Mouse (Mus musculus): ENCODE results near the gene Vps37b. TPM values are rescaled to one million over a fixed set of nuclear protein-coding genes. Genes with fewer than 3 reads are reported as not detected.

Gene Vps37b
- polyA plus RNA-seq, 1 experiment = 40.7 TPM

DNA sequence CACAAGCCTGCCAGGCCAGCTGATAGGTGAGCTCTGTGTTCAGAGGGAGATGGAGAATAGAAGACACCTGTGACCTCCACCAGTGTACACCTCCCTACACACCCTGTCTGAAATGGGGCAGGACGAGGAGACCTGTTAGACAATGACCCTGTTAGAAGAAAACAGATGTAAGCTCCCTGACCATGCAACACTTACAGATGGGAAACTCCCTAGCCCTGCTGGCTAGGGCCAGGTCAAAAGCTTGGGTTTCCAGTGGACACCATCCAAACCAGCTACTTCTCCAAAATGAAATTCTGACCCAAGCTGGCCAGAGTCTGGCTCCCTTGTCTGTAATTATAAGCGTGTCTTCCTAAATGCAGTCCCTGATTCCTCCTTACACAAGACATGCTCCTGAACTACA, 16.3 kb downstream of the Vps37b start:
- H3K27me3 ChIP-seq (ENCODE audit: control insufficient read depth, insufficient read depth, insufficient read length) = no peaks in the 10 kb centered on the region
- peaks cover 100% of the 10 kb centered on the region for H3K79me2 ChIP-seq (ENCODE audit: control insufficient read depth, insufficient read depth)
- H3K4me3 ChIP-seq (ENCODE audit: insufficient read depth, poor library complexity, severe bottlenecking) = no peak overlapping the region
- H3K79me3 ChIP-seq (ENCODE audit: low read depth) = peaks cover 95% of the 10 kb centered on the region
- TF ChIP-seq FOSL1 (IDR thresholded peaks at IDR 0.05; ENCODE audit: insufficient read depth, low read length, poor library complexity, severe bottlenecking) (no peak), CEBPB (IDR thresholded peaks at IDR 0.05; ENCODE audit: low read depth) (no peak), MYOG (IDR thresholded peaks at IDR 0.05; ENCODE audit: control insufficient read depth, extremely low read depth, insufficient read length) (no peak), USF1 (IDR thresholded peaks at IDR 0.05; ENCODE audit: low read depth) (no peak), MYOD1 (IDR thresholded peaks at IDR 0.05; ENCODE audit: control insufficient read depth, insufficient read length, low read depth) (no peak), CTCF (IDR thresholded peaks at IDR 0.05; ENCODE audit: control insufficient read depth, insufficient read depth, insufficient read length) (no peak), MAX (IDR thresholded peaks at IDR 0.05) (no peak)
- peaks cover 20% of the 10 kb centered on the region for H3K36me3 ChIP-seq (ENCODE audit: control insufficient read depth, insufficient read depth)
- no peak overlapping the region for H3ac ChIP-seq (ENCODE audit: control insufficient read depth, insufficient read length, low read depth)

- TF ChIP-seq MAX (IDR thresholded peaks at IDR 0.05) (no peak), MYOD1 (IDR thresholded peaks at IDR 0.05; ENCODE audit: control insufficient read depth, insufficient read length, low read depth) (no peak), USF1 (IDR thresholded peaks at IDR 0.05; ENCODE audit: low read depth) (no peak), MYOG (IDR thresholded peaks at IDR 0.05; ENCODE audit: control insufficient read depth, extremely low read depth, insufficient read length) (no peak), CEBPB (IDR thresholded peaks at IDR 0.05; ENCODE audit: low read depth) (no peak), FOSL1 (IDR thresholded peaks at IDR 0.05; ENCODE audit: insufficient read depth, low read length, poor library complexity, severe bottlenecking) (no peak), CTCF (IDR thresholded peaks at IDR 0.05; ENCODE audit: control insufficient read depth, insufficient read depth, insufficient read length) (no peak)
Measured at GRCm38 (mm10) chr5:124014791-124015251, 17.2 kb downstream of the Vps37b start.

GRCm38 (mm10) chr5:124014180-124014579, 17.9 kb downstream of the Vps37b start:
- H3ac ChIP-seq (ENCODE audit: control insufficient read depth, insufficient read length, low read depth) = no peak overlapping the region
- no peak for TF ChIP-seq USF1 (IDR thresholded peaks at IDR 0.05; ENCODE audit: low read depth)
- TF ChIP-seq MYOD1 (IDR thresholded peaks at IDR 0.05; ENCODE audit: control insufficient read depth, insufficient read length, low read depth) = no peak
- no peak for TF ChIP-seq CEBPB (IDR thresholded peaks at IDR 0.05; ENCODE audit: low read depth)
- TF ChIP-seq MAX (IDR thresholded peaks at IDR 0.05) = no peak
- no peak for TF ChIP-seq FOSL1 (IDR thresholded peaks at IDR 0.05; ENCODE audit: insufficient read depth, low read length, poor library complexity, severe bottlenecking)
- no peak for TF ChIP-seq CTCF (IDR thresholded peaks at IDR 0.05; ENCODE audit: control insufficient read depth, insufficient read depth, insufficient read length)
- H3K4me3 ChIP-seq (ENCODE audit: insufficient read depth, poor library complexity, severe bottlenecking) = no peak overlapping the region
- no peaks in the 10 kb centered on the region for H3K27me3 ChIP-seq (ENCODE audit: control insufficient read depth, insufficient read depth, insufficient read length)
- peaks cover 81% of the 10 kb centered on the region for H3K79me3 ChIP-seq (ENCODE audit: low read depth)
- peaks cover 98% of the 10 kb centered on the region for H3K79me2 ChIP-seq (ENCODE audit: control insufficient read depth, insufficient read depth)
- peaks cover 24% of the 10 kb centered on the region for H3K36me3 ChIP-seq (ENCODE audit: control insufficient read depth, insufficient read depth)

More at GRCm38 (mm10) chr5:124014791-124015251, 17.2 kb downstream of the Vps37b start:
- no peak overlapping the region for H3K4me3 ChIP-seq (ENCODE audit: insufficient read depth, poor library complexity, severe bottlenecking)
- peaks cover 88% of the 10 kb centered on the region for H3K79me3 ChIP-seq (ENCODE audit: low read depth)
- H3ac ChIP-seq (ENCODE audit: control insufficient read depth, insufficient read length, low read depth) = no peak overlapping the region
- H3K36me3 ChIP-seq (ENCODE audit: control insufficient read depth, insufficient read depth) = peaks cover 21% of the 10 kb centered on the region
- H3K79me2 ChIP-seq (ENCODE audit: control insufficient read depth, insufficient read depth) = peaks cover 100% of the 10 kb centered on the region
- H3K27me3 ChIP-seq (ENCODE audit: control insufficient read depth, insufficient read depth, insufficient read length) = no peaks in the 10 kb centered on the region

DNA sequence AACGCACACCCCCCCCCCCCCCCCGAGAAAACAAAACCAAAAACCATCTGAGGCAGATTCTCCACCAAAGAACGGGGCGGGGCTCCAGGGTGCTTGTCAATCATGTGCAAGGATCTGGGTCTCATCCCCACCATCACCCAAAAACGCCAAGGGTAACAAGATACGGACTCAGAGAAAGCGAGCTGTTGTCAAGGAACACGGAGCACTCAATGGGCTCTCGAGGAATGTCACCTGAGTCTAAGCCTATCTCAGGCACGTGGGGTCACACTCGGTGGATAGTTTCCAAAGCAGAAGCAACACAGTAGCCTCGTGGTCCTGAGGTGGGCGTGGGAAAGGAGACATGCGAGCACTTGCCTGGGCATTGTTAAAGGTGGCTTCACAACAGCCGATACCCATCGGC, 18.3 kb downstream of the Vps37b start:
- Histone ChIP-seq H3K79me2 (ENCODE audit: control insufficient read depth, insufficient read depth) (peaks cover 98% of the 10 kb centered on the region), H3K4me3 (ENCODE audit: insufficient read depth, poor library complexity, severe bottlenecking) (no peak overlapping the region), H3ac (ENCODE audit: control insufficient read depth, insufficient read length, low read depth) (no peak overlapping the region), H3K79me3 (ENCODE audit: low read depth) (peaks cover 78% of the 10 kb centered on the region), H3K36me3 (ENCODE audit: control insufficient read depth, insufficient read depth) (peaks cover 24% of the 10 kb centered on the region), H3K27me3 (ENCODE audit: control insufficient read depth, insufficient read depth, insufficient read length) (no peaks in the 10 kb centered on the region)
- TF ChIP-seq FOSL1 (IDR thresholded peaks at IDR 0.05; ENCODE audit: insufficient read depth, low read length, poor library complexity, severe bottlenecking) = no peak
- no peak for TF ChIP-seq CTCF (IDR thresholded peaks at IDR 0.05; ENCODE audit: control insufficient read depth, insufficient read depth, insufficient read length)
- no peak for TF ChIP-seq USF1 (IDR thresholded peaks at IDR 0.05; ENCODE audit: low read depth)
- no peak for TF ChIP-seq CEBPB (IDR thresholded peaks at IDR 0.05; ENCODE audit: low read depth)
- TF ChIP-seq MYOG (IDR thresholded peaks at IDR 0.05; ENCODE audit: control insufficient read depth, extremely low read depth, insufficient read length) = no peak
- no peak for TF ChIP-seq MAX (IDR thresholded peaks at IDR 0.05)
- TF ChIP-seq MYOD1 (IDR thresholded peaks at IDR 0.05; ENCODE audit: control insufficient read depth, insufficient read length, low read depth) = no peak

DNA sequence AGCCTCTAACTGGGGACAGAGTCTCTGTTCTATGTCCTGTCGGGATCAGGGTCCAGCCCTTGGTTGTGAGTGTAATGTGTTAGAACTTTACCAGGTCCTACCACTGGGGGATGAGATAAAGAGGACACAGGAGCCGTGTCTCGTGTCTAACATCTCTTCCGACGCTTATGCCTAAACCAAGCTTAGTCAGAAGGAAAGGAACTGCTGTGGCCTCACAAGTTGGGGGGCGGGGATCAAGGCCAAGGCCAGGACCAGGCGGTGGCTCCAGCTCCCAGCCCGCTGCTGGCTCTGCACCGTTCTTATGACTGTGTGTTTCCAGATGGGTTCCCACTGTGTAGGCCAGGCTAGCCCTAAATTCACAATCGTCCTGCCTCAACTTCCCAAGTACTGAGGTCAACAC, 19.2 kb downstream of the Vps37b start:
- peaks cover 24% of the 10 kb centered on the region for H3K36me3 ChIP-seq (ENCODE audit: control insufficient read depth, insufficient read depth)

GRCm38 (mm10) chr5:124011927-124012326, 20.1 kb downstream of the Vps37b start:
- H3K4me3 ChIP-seq (ENCODE audit: insufficient read depth, poor library complexity, severe bottlenecking) = no peak overlapping the region
- H3K79me2 ChIP-seq (ENCODE audit: control insufficient read depth, insufficient read depth) = peaks cover 88% of the 10 kb centered on the region
- H3K79me3 ChIP-seq (ENCODE audit: low read depth) = peaks cover 60% of the 10 kb centered on the region
- H3K27me3 ChIP-seq (ENCODE audit: control insufficient read depth, insufficient read depth, insufficient read length) = no peaks in the 10 kb centered on the region
- H3K36me3 ChIP-seq (ENCODE audit: control insufficient read depth, insufficient read depth) = peaks cover 27% of the 10 kb centered on the region
- TF ChIP-seq MYOD1 (IDR thresholded peaks at IDR 0.05; ENCODE audit: control insufficient read depth, insufficient read length, low read depth) (no peak), FOSL1 (IDR thresholded peaks at IDR 0.05; ENCODE audit: insufficient read depth, low read length, poor library complexity, severe bottlenecking) (no peak), MAX (IDR thresholded peaks at IDR 0.05) (no peak), USF1 (IDR thresholded peaks at IDR 0.05; ENCODE audit: low read depth) (no peak), MYOG (IDR thresholded peaks at IDR 0.05; ENCODE audit: control insufficient read depth, extremely low read depth, insufficient read length) (no peak), CTCF (IDR thresholded peaks at IDR 0.05; ENCODE audit: control insufficient read depth, insufficient read depth, insufficient read length) (no peak), CEBPB (IDR thresholded peaks at IDR 0.05; ENCODE audit: low read depth) (no peak)
- H3ac ChIP-seq (ENCODE audit: control insufficient read depth, insufficient read length, low read depth) = no peak overlapping the region

More for the DNA sequence above, 19.2 kb downstream of the Vps37b start:
- Histone ChIP-seq H3K4me3 (ENCODE audit: insufficient read depth, poor library complexity, severe bottlenecking) (no peak overlapping the region), H3K27me3 (ENCODE audit: control insufficient read depth, insufficient read depth, insufficient read length) (no peaks in the 10 kb centered on the region), H3K79me3 (ENCODE audit: low read depth) (peaks cover 70% of the 10 kb centered on the region), H3ac (ENCODE audit: control insufficient read depth, insufficient read length, low read depth) (no peak overlapping the region), H3K79me2 (ENCODE audit: control insufficient read depth, insufficient read depth) (peaks cover 98% of the 10 kb centered on the region)
- no peak for TF ChIP-seq CTCF (IDR thresholded peaks at IDR 0.05; ENCODE audit: control insufficient read depth, insufficient read depth, insufficient read length)

Data from C2C12 (cell line).